Mouse (Mus musculus) myocyte (in vitro differentiated cells): ENCODE measurements around the gene Il20. TPM values are rescaled to one million over a fixed set of nuclear protein-coding genes. Genes with fewer than 3 reads are reported as not detected.

Experiments used
- H3K27me3 ChIP-seq: one replicate; pipeline ENCODE4 v1.6.1; 2011; ENCODE audit not compliant: control insufficient read depth, insufficient read depth, insufficient read length
- H3K36me3 ChIP-seq: one replicate; pipeline ENCODE4 v1.6.1; 2011; ENCODE audit not compliant: control insufficient read depth, insufficient read depth
- H3K4me2 ChIP-seq: one replicate; pipeline ENCODE4 v1.6.1; 2011; ENCODE audit warnings: low read depth, control low read depth
- H3K4me3 ChIP-seq: one replicate; pipeline ENCODE4 v1.5.1; 2011; ENCODE audit warnings: mild to moderate bottlenecking, control low read depth, moderate library complexity
- H3K79me2 ChIP-seq: one replicate; pipeline ENCODE4 v1.6.1; 2011; ENCODE audit not compliant: control insufficient read depth, insufficient read depth
- H3ac ChIP-seq: one replicate; pipeline ENCODE4 v1.6.1; 2011; ENCODE audit not compliant: control insufficient read depth, insufficient read length
- CEBPB ChIP-seq: IDR thresholded peaks from 2 replicates; pipeline ENCODE4 v1.6.1; 2011; ENCODE audit warnings: mild to moderate bottlenecking, moderate library complexity; ENCODE audit not compliant: poor library complexity, insufficient read depth, severe bottlenecking
- E2F4 ChIP-seq: IDR thresholded peaks from one replicate; pipeline ENCODE4 v1.6.1; 2011; ENCODE audit warnings: mild to moderate bottlenecking, control low read depth, moderate library complexity; ENCODE audit not compliant: insufficient read depth
- MAX ChIP-seq: IDR thresholded peaks from one replicate; pipeline ENCODE4 v1.6.1; 2011; ENCODE audit warnings: low read depth, mild to moderate bottlenecking, control low read depth
- MYOD1 ChIP-seq, 3 experiments: IDR thresholded peaks; one replicate each; pipeline ENCODE4 v1.6.1; 2011; ENCODE audit warnings: control low read depth in 2 of 3, low read depth in 2 of 3, mild to moderate bottlenecking in 2 of 3, moderate library complexity in 1 of 3; ENCODE audit not compliant: insufficient read length in 2 of 3, control insufficient read depth in 1 of 3
- MYOG ChIP-seq, 3 experiments: IDR thresholded peaks; one replicate each; pipeline ENCODE4 v1.6.1; 2011; ENCODE audit warnings: control low read depth in 2 of 3, low read depth in 2 of 3, mild to moderate bottlenecking in 2 of 3; ENCODE audit not compliant: insufficient read length in 2 of 3, control insufficient read depth in 1 of 3, insufficient read depth in 1 of 3
- POLR2A ChIP-seq: IDR thresholded peaks from one replicate; pipeline ENCODE4 v1.6.1; 2011; ENCODE audit warnings: low read depth, mild to moderate bottlenecking, control low read depth, moderate library complexity; ENCODE audit not compliant: insufficient read length
- POLR2AphosphoS2 ChIP-seq: IDR thresholded peaks from one replicate; pipeline ENCODE4 v1.6.1; 2011; ENCODE audit warnings: low read depth, control low read depth; ENCODE audit not compliant: insufficient read length
- REST ChIP-seq: IDR thresholded peaks from one replicate; pipeline ENCODE4 v1.6.1; 2011; ENCODE audit warnings: mild to moderate bottlenecking, control low read depth, moderate library complexity; ENCODE audit not compliant: insufficient read depth, insufficient read length
- SRF ChIP-seq: IDR thresholded peaks from one replicate; pipeline ENCODE4 v1.6.1; 2011; ENCODE audit warnings: low read depth; ENCODE audit not compliant: control insufficient read depth, insufficient read length
- TCF12 ChIP-seq: IDR thresholded peaks from one replicate; pipeline ENCODE4 v1.6.1; 2011; ENCODE audit warnings: mild to moderate bottlenecking, control low read depth; ENCODE audit not compliant: poor library complexity, insufficient read depth, severe bottlenecking
- TCF3 ChIP-seq: IDR thresholded peaks from one replicate; pipeline ENCODE4 v1.6.1; 2011; ENCODE audit warnings: low read depth, control low read depth; ENCODE audit not compliant: insufficient read length
- USF1 ChIP-seq: IDR thresholded peaks from one replicate; pipeline ENCODE4 v1.6.1; 2011; ENCODE audit warnings: low read depth, mild to moderate bottlenecking, control low read depth, moderate library complexity
- polyA plus RNA-seq: library from polyadenylated mRNA; unstranded; fragments of >200 nt; fragmentation: generic; extraction: Trizol; gene quantifications from one replicate; pipeline ENCODE4 v1.2.1, GENCODE M21; 2012; ENCODE audit warnings: missing spikeins

The Il20 gene
- polyA plus RNA-seq, 1 experiment: not detected

GRCm38 (mm10) chr1:130875910-130876309, 35.3 kb downstream of the Il20 start:
- H3K79me2 ChIP-seq: no peaks in the 10 kb centered on the region
- peaks cover 8% of the 10 kb centered on the region for H3K27me3 ChIP-seq
- H3ac ChIP-seq: no peak overlapping the region
- no peak overlapping the region for H3K4me3 ChIP-seq
- H3K4me2 ChIP-seq: no peak overlapping the region
- no peaks in the 10 kb centered on the region for H3K36me3 ChIP-seq
- TF ChIP-seq USF1: no peak
- no peak for TF ChIP-seq POLR2AphosphoS2
- no peak for TF ChIP-seq POLR2A
- no peak for TF ChIP-seq REST
- no peak for TF ChIP-seq TCF12

- H3K79me2 ChIP-seq: no peaks in the 10 kb centered on the region
- H3K36me3 ChIP-seq: no peaks in the 10 kb centered on the region
- TF ChIP-seq TCF3 (no peak), POLR2AphosphoS2 (no peak), E2F4 (no peak), REST (no peak), MAX (no peak), CEBPB (no peak), SRF (no peak), MYOG (IDR thresholded peaks at IDR 0.05; ENCODE audit: control insufficient read depth in 1 of 3, insufficient read depth in 1 of 3, insufficient read length in 2 of 3, low read depth in 2 of 3) (no peak), TCF12 (no peak), USF1 (no peak), MYOD1 (IDR thresholded peaks at IDR 0.05; ENCODE audit: control insufficient read depth in 1 of 3, insufficient read length in 2 of 3, low read depth in 2 of 3) (no peak), POLR2A (no peak)
These were observed 36.1 kb downstream of the Il20 start for GRCm38 (mm10) chr1:130875139-130875538.

GRCm38 (mm10) chr1:130872912-130873311, 38.3 kb downstream of the Il20 start:
- Histone ChIP-seq H3K79me2 (no peaks in the 10 kb centered on the region), H3K36me3 (no peaks in the 10 kb centered on the region)

More at GRCm38 (mm10) chr1:130875139-130875538, 36.1 kb downstream of the Il20 start:
- Histone ChIP-seq H3K27me3 (peaks cover 8% of the 10 kb centered on the region), H3K4me3 (no peak overlapping the region), H3K4me2 (no peak overlapping the region), H3ac (no peak overlapping the region)

GRCm38 (mm10) chr1:130865541-130866221, 45.6 kb downstream of the Il20 start, which contains the start of gene Fcmr:
Gene Fcmr (plus strand): TSS chr1:130865669.
- TF ChIP-seq USF1: no peak
- TF ChIP-seq TCF12: no peak
- no peak for TF ChIP-seq MAX
- TF ChIP-seq MYOG (IDR thresholded peaks at IDR 0.05; ENCODE audit: control insufficient read depth in 1 of 3, insufficient read depth in 1 of 3, insufficient read length in 2 of 3, low read depth in 2 of 3): no peak
- no peak for TF ChIP-seq REST
- no peaks in the 10 kb centered on the region for H3K27me3 ChIP-seq
- no peak within 1 kb of the TSS for H3K4me2 ChIP-seq
- no peaks in the 10 kb centered on the region for H3K79me2 ChIP-seq
- no peak within 1 kb of the TSS for H3ac ChIP-seq
- no peak within 1 kb of the TSS for H3K4me3 ChIP-seq
- no peaks in the 10 kb centered on the region for H3K36me3 ChIP-seq

More at GRCm38 (mm10) chr1:130872912-130873311, 38.3 kb downstream of the Il20 start:
- H3K27me3 ChIP-seq: peaks cover 8% of the 10 kb centered on the region
- H3K4me3 ChIP-seq: no peak overlapping the region
- no peak overlapping the region for H3K4me2 ChIP-seq
- TF ChIP-seq POLR2AphosphoS2 (no peak), MAX (no peak), SRF (no peak), MYOD1 (IDR thresholded peaks at IDR 0.05; ENCODE audit: control insufficient read depth in 1 of 3, insufficient read length in 2 of 3, low read depth in 2 of 3) (no peak), POLR2A (no peak), CEBPB (no peak), E2F4 (no peak), USF1 (no peak), TCF3 (no peak)
- no peak overlapping the region for H3ac ChIP-seq

- Histone ChIP-seq H3K4me3 (no peak overlapping the region), H3ac (no peak overlapping the region), H3K79me2 (no peaks in the 10 kb centered on the region), H3K4me2 (no peak overlapping the region), H3K36me3 (no peaks in the 10 kb centered on the region), H3K27me3 (no peaks in the 10 kb centered on the region)
- TF ChIP-seq CEBPB: no peak
- TF ChIP-seq TCF3: no peak
- no peak for TF ChIP-seq E2F4
- no peak for TF ChIP-seq SRF
- no peak for TF ChIP-seq MAX
- TF ChIP-seq REST: no peak
- no peak for TF ChIP-seq USF1
- TF ChIP-seq MYOD1 (IDR thresholded peaks at IDR 0.05; ENCODE audit: control insufficient read depth in 1 of 3, insufficient read length in 2 of 3, low read depth in 2 of 3): no peak
- TF ChIP-seq POLR2A: no peak
- TF ChIP-seq POLR2AphosphoS2: no peak
These were observed 46.5 kb downstream of the Il20 start for GRCm38 (mm10) chr1:130864741-130865140.
